Mouse (Mus musculus): ENCODE measurements at regions not wholly inside any gene's neighbourhood (a gene's known extent, or its start where the extent isn't known, plus 50 kb on each side); places are given as distances from the start of the nearest gene placed in this dataset.

GRCm38 (mm10) chr15:16933137-16933677 lies 204.7 kb downstream of the Cdh9 start:
- H3K4me1 ChIP-seq (ENCODE audit: control insufficient read depth in 1 of 2, insufficient read depth in 2 of 2, low read length in 2 of 2): peaks cover 7 to 15% of the 10 kb centered on the region in 2 experiments
- peak; percentile 97 for DNase-seq (ENCODE audit: low read depth, low spot score)
- H3K36me3 ChIP-seq (ENCODE audit: control insufficient read depth in 1 of 2, insufficient read depth in 2 of 2, low read length in 2 of 2): peaks cover 0 to 18% of the 10 kb centered on the region in 2 experiments; a peak in 2 of 4 replicates
- H3K27me3 ChIP-seq (ENCODE audit: control insufficient read depth in 1 of 2, insufficient read depth in 2 of 2, low read length in 2 of 2): no peaks in the 10 kb centered on the region
- H3K79me2 ChIP-seq (ENCODE audit: control insufficient read depth, insufficient read depth, low read length, poor library complexity): no peaks in the 10 kb centered on the region
- H3K9me3 ChIP-seq (replicated peaks; ENCODE audit: insufficient read depth, low read length): no peaks in the 10 kb centered on the region
- H3K9ac ChIP-seq (ENCODE audit: control insufficient read depth, low read depth, low read length, poor library complexity, severe bottlenecking): no peak overlapping the region
- H3K4me3 ChIP-seq (ENCODE audit: control insufficient read depth in 1 of 2, insufficient read depth in 1 of 2, low read depth in 2 of 2, low read length in 2 of 2): no peak overlapping the region
- H3K27ac ChIP-seq (ENCODE audit: control insufficient read depth, low read depth, low read length): peak overlapping the region; percentile 78
- TF ChIP-seq NRF1 (IDR thresholded peaks at IDR 0.05; ENCODE audit: insufficient read depth, low read depth, low read length, poor library complexity, severe bottlenecking) (no peak), ZKSCAN1 (IDR thresholded peaks at IDR 0.05; ENCODE audit: low read depth, low read length) (0 out of 2 replicates have a peak, but pooled peaks have one; percentile 12), POLR2AphosphoS5 (IDR thresholded peaks at IDR 0.05; ENCODE audit: borderline replicate concordance, low read depth, low read length) (no peak), CHD2 (IDR thresholded peaks at IDR 0.05; ENCODE audit: low read length) (0 out of 2 replicates have a peak, but pooled peaks have one; percentile 41), JUND (IDR thresholded peaks at IDR 0.05; ENCODE audit: low read depth, low read length) (peak; percentile 95), TCF12 (IDR thresholded peaks at IDR 0.05; ENCODE audit: low read depth, low read length) (peak; percentile 95), GATA1 (IDR thresholded peaks at IDR 0.05; ENCODE audit: low read depth, low read length) (peak; percentile 100), MAZ (IDR thresholded peaks at IDR 0.05; ENCODE audit: low read depth, low read length) (0 out of 2 replicates have a peak, but pooled peaks have one; percentile 40), POLR2A (IDR thresholded peaks at IDR 0.05; ENCODE audit: control insufficient read depth in 1 of 2, insufficient read depth in 1 of 2, low read depth in 1 of 2, low read length in 2 of 2, poor library complexity in 1 of 2) (no peak), HCFC1 (IDR thresholded peaks at IDR 0.05; ENCODE audit: low read depth, low read length) (no peak; the same call in 1 of the 2 replicates), ETS1 (IDR thresholded peaks at IDR 0.05; ENCODE audit: low read depth, low read length) (peak; percentile 99), MEF2A (IDR thresholded peaks at IDR 0.05; ENCODE audit: extremely low read depth, insufficient replicate concordance, low read depth, low read length, poor library complexity, severe bottlenecking) (peak; percentile 92), NELFE (IDR thresholded peaks at IDR 0.05; ENCODE audit: low read depth, low read length) (peak; percentile 33; the same call in 1 of the 2 replicates), SMC3 (IDR thresholded peaks at IDR 0.05; ENCODE audit: low read depth, low read length) (0 out of 2 replicates have a peak, but pooled peaks have one; percentile 25), E2F4 (IDR thresholded peaks at IDR 0.05; ENCODE audit: borderline replicate concordance, low read depth, low read length) (0 out of 2 replicates have a peak, but pooled peaks have one; percentile 53), BHLHE40 (IDR thresholded peaks at IDR 0.05; ENCODE audit: borderline replicate concordance, low read depth, low read length) (peak; percentile 75; the same call in 1 of the 2 replicates), RAD21 (IDR thresholded peaks at IDR 0.05; ENCODE audit: low read depth, low read length) (no peak; the same call in none of the 2 replicates), GABPA (IDR thresholded peaks at IDR 0.05; ENCODE audit: low read depth, low read length) (0 out of 2 replicates have a peak, but pooled peaks have one; percentile 51), ELF1 (IDR thresholded peaks at IDR 0.05; ENCODE audit: low read depth, low read length) (no peak), MYB (IDR thresholded peaks at IDR 0.05; ENCODE audit: low read depth, low read length) (peak; percentile 82), USF1 (IDR thresholded peaks at IDR 0.05; ENCODE audit: low read depth, low read length) (no peak), UBTF (IDR thresholded peaks at IDR 0.05; ENCODE audit: borderline replicate concordance, insufficient read depth, low read depth, low read length) (no peak), POLR2AphosphoS2 (IDR thresholded peaks at IDR 0.05; ENCODE audit: low read length) (no peak), ZNF384 (IDR thresholded peaks at IDR 0.05; ENCODE audit: low read depth, low read length) (peak; percentile 90), ZMIZ1 (IDR thresholded peaks at IDR 0.05; ENCODE audit: low read depth, low read length) (no peak), MAFK (IDR thresholded peaks at IDR 0.05; ENCODE audit: borderline replicate concordance, low read depth, low read length) (peak; percentile 96), KAT2A (conservative IDR thresholded peaks at IDR 0.05; ENCODE audit: low read depth, low read length) (peak; percentile 45), RCOR1 (IDR thresholded peaks at IDR 0.05; ENCODE audit: low read depth, low read length) (peak; percentile 98), MYC (IDR thresholded peaks at IDR 0.05; ENCODE audit: low read depth, low read length) (peak; percentile 92), MXI1 (IDR thresholded peaks at IDR 0.05; ENCODE audit: low read depth, low read length) (peak; percentile 77; the same call in 1 of the 2 replicates), TBP (IDR thresholded peaks at IDR 0.05; ENCODE audit: low read depth, low read length) (no peak), SIN3A (IDR thresholded peaks at IDR 0.05; ENCODE audit: low read length) (peak; percentile 83), ZC3H11A (IDR thresholded peaks at IDR 0.05; ENCODE audit: low read depth, low read length) (peak; percentile 5; the same call in 1 of the 2 replicates), TAL1 (IDR thresholded peaks at IDR 0.05; ENCODE audit: low read length) (peak; percentile 86), CTCF (IDR thresholded peaks at IDR 0.05 in 2 of 3, conservative IDR thresholded peaks at IDR 0.05 in 1 of 3; ENCODE audit: control insufficient read depth in 1 of 3, insufficient read depth in 1 of 3, low read depth in 2 of 3, low read length in 3 of 3, poor library complexity in 1 of 3, severe bottlenecking in 1 of 3) (no peak), MAX (IDR thresholded peaks at IDR 0.05; ENCODE audit: low read length) (peak; percentile 84), CHD1 (IDR thresholded peaks at IDR 0.05; ENCODE audit: low read depth, low read length) (no peak)
